Mouse (Mus musculus) megakaryocyte, embryonic 14.5 days (primary cell): ENCODE measurements at regions not wholly inside any gene's neighbourhood (a gene's known extent, or its start where the extent isn't known, plus 50 kb on each side); places are given as distances from the start of the nearest gene placed in this dataset.

Experiments used
- H3K27me3 ChIP-seq: replicated peaks from 2 replicates; pipeline ENCODE3; 2012; ENCODE audit warnings: inconsistent platforms
- H3K36me3 ChIP-seq: replicated peaks from 2 replicates; pipeline ENCODE3; 2012; ENCODE audit warnings: low read length, inconsistent platforms, mixed read lengths
- H3K4me1 ChIP-seq: 2 replicates; pipeline ENCODE4 v1.6.1; 2012; ENCODE audit warnings: inconsistent platforms
- H3K4me3 ChIP-seq: replicated peaks from 2 replicates; pipeline ENCODE3; 2012; ENCODE audit warnings: moderate library complexity, mild to moderate bottlenecking, inconsistent platforms
- H3K9me3 ChIP-seq: 2 replicates; pipeline ENCODE4 v1.6.1; 2012; ENCODE audit warnings: inconsistent platforms
- FLI1 ChIP-seq: IDR thresholded peaks from 2 replicates; pipeline ENCODE4 v1.6.1; 2012; ENCODE audit warnings: low read length, inconsistent platforms, mixed read lengths
- GATA1 ChIP-seq: IDR thresholded peaks from 3 replicates; pipeline ENCODE4 v1.6.1; 2012; ENCODE audit warnings: mixed read lengths, low read length, inconsistent platforms, borderline replicate concordance

- TF ChIP-seq FLI1 (no peak), GATA1 (no peak)
- Histone ChIP-seq H3K9me3 (peaks cover 6% of the 10 kb centered on the region), H3K4me1 (no peaks in the 10 kb centered on the region)
These were observed 430.5 kb upstream of the Klf12 start for GRCm38 (mm10) chr14:100714952-100715351.

GRCm38 (mm10) chr14:100713999-100714471 lies 429.6 kb upstream of the Klf12 start:
- H3K9me3 ChIP-seq = peaks cover 6% of the 10 kb centered on the region
- TF ChIP-seq FLI1 (no peak), GATA1 (no peak)

More at GRCm38 (mm10) chr14:100714952-100715351, 430.5 kb upstream of the Klf12 start:
- no peak overlapping the region for H3K4me3 ChIP-seq
- H3K27me3 ChIP-seq = no peaks in the 10 kb centered on the region
- H3K36me3 ChIP-seq = no peaks in the 10 kb centered on the region

GRCm38 (mm10) chr14:100713592-100713991 lies 429.1 kb upstream of the Klf12 start:
- no peaks in the 10 kb centered on the region for H3K27me3 ChIP-seq
- no peak overlapping the region for H3K4me3 ChIP-seq
- TF ChIP-seq FLI1 (no peak), GATA1 (no peak)
- no peaks in the 10 kb centered on the region for H3K4me1 ChIP-seq
- H3K36me3 ChIP-seq = no peaks in the 10 kb centered on the region
- peaks cover 6% of the 10 kb centered on the region for H3K9me3 ChIP-seq

More at GRCm38 (mm10) chr14:100713999-100714471, 429.6 kb upstream of the Klf12 start:
- Histone ChIP-seq H3K27me3 (no peaks in the 10 kb centered on the region), H3K4me3 (no peak overlapping the region), H3K36me3 (no peaks in the 10 kb centered on the region), H3K4me1 (no peaks in the 10 kb centered on the region)

GRCm38 (mm10) chr14:100665361-100665955 lies 381.0 kb upstream of the Klf12 start:
- peaks cover 4% of the 10 kb centered on the region; the same call in 1 of the 2 replicates for H3K9me3 ChIP-seq
- H3K4me1 ChIP-seq = no peaks in the 10 kb centered on the region
- TF ChIP-seq GATA1 (no peak), FLI1 (no peak)
- no peaks in the 10 kb centered on the region for H3K27me3 ChIP-seq
- no peaks in the 10 kb centered on the region for H3K36me3 ChIP-seq
- no peak overlapping the region for H3K4me3 ChIP-seq

DNA sequence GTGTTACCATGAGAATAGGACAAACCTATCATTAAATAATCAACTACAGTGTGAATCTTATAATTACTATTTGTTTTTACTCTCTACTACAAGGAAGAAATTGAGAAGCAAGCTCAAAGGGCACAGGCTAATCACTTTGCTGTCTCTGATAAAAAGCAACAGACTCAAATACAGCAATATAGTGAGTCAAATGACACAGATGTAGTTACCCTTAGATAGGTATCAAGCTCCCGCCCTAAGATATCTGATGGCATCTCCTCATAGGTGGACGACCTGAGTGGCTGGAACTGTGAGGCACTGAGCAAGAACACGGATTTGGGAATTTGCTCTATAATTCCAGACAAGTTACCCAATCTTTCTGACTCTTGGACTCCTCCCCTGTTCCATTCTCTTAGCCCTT lies 379.7 kb upstream of the Klf12 start:
- Histone ChIP-seq H3K36me3 (no peaks in the 10 kb centered on the region), H3K4me1 (no peaks in the 10 kb centered on the region), H3K27me3 (no peaks in the 10 kb centered on the region), H3K4me3 (no peak overlapping the region), H3K9me3 (peaks cover 4% of the 10 kb centered on the region; the same call in 1 of the 2 replicates)
- TF ChIP-seq GATA1 = no peak
- no peak for TF ChIP-seq FLI1

DNA sequence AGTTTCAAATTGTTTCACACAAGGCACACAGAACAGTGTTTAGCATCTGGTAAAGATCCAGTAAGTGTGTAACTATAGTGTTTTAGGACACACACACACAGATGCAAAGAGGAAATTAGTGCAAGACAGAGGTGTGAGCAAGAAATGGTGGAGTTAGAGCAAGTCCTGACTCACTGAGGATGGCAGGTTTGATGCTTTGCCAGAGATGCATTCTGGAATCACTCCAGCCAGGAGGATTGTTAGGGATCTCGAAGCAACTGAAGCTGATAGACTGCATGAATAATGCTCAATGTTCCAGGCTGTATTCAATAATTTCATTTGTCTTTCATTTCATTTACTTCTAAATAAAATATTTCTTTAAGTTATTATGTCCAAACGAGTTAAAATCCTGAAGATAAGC lies 357.6 kb upstream of the Klf12 start:
- Histone ChIP-seq H3K4me3 (no peak overlapping the region), H3K36me3 (no peaks in the 10 kb centered on the region), H3K4me1 (no peaks in the 10 kb centered on the region), H3K27me3 (no peaks in the 10 kb centered on the region), H3K9me3 (no peaks in the 10 kb centered on the region)
- no peak for TF ChIP-seq GATA1
- TF ChIP-seq FLI1 = no peak

DNA sequence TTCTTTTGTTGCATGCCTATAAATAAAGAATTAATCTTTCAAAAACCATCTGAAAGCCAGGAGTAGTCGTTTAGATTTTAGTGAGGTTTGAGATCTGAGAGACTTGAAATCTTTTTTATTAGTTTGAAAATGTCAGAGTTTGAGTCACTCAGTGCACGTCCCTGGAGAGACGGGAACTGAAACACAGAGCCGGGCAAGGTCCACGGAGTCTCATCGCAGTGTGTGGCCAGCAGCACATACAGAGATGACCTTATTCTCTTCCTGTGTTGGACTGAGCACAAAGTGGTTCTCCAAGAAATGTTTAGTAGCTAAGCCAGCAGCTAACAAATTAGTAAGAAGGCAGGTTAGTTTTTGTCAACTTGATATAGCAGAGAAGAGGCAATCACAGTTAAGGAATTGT lies 350.0 kb upstream of the Klf12 start:
- Histone ChIP-seq H3K9me3 (0 out of 2 replicates have a peak, but pooled peaks cover 4% of the 10 kb centered on the region), H3K4me3 (no peak overlapping the region), H3K36me3 (no peaks in the 10 kb centered on the region), H3K4me1 (no peaks in the 10 kb centered on the region), H3K27me3 (no peaks in the 10 kb centered on the region)
- TF ChIP-seq GATA1 (no peak), FLI1 (no peak)

DNA sequence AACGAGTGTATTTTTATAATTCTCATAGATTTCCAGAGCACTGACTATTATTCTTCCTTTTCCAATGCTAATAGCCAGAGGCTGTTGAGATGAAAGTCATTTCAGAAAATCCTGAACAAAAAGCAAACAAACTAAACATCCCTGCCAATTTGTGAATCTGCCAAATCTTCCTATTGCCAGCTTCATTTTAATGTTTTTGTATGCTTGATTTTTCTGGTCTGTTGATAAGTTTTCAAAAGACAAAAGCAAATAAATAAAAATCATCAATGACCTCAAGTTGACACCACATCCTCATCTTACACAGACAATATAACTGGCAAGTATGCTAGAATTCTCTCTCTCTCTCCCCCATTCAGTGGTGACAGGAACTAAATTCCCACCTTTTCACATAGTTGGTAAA lies 347.2 kb upstream of the Klf12 start:
- no peak for TF ChIP-seq FLI1
- Histone ChIP-seq H3K4me3 (no peak overlapping the region), H3K27me3 (no peaks in the 10 kb centered on the region), H3K9me3 (0 out of 2 replicates have a peak, but pooled peaks cover 4% of the 10 kb centered on the region), H3K36me3 (no peaks in the 10 kb centered on the region), H3K4me1 (no peaks in the 10 kb centered on the region)

DNA sequence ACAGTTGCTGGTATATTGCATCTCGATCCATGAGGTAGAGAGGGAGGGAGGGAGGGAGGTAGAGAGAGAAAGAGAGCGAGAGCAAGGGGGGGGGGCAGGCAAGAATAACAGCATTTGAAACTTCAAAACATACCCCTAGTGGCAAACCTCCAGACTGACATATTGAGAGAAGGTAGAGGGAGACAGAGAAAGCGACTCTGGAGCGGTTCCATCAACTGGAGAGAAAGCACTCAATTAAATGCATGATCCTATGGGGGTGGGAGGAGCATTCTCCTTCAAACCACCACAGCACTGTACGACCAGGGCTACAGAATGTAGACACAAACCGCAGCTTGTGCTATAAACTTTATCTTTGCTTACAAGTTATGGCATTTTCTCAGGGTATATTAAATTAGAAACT lies 345.7 kb upstream of the Klf12 start:
- 0 out of 2 replicates have a peak, but pooled peaks cover 4% of the 10 kb centered on the region for H3K9me3 ChIP-seq
- no peak for TF ChIP-seq GATA1
- TF ChIP-seq FLI1 = no peak
- no peaks in the 10 kb centered on the region for H3K36me3 ChIP-seq
- H3K27me3 ChIP-seq = no peaks in the 10 kb centered on the region
- no peaks in the 10 kb centered on the region for H3K4me1 ChIP-seq
- H3K4me3 ChIP-seq = no peak overlapping the region

GRCm38 (mm10) chr14:100627523-100627922 lies 343.0 kb upstream of the Klf12 start:
- Histone ChIP-seq H3K36me3 (no peaks in the 10 kb centered on the region), H3K4me3 (no peak overlapping the region), H3K9me3 (0 out of 2 replicates have a peak, but pooled peaks cover 5% of the 10 kb centered on the region), H3K27me3 (no peaks in the 10 kb centered on the region), H3K4me1 (no peaks in the 10 kb centered on the region)
- TF ChIP-seq FLI1 = no peak
- TF ChIP-seq GATA1 = no peak
